Mouse (Mus musculus): ENCODE measurements at regions not wholly inside any gene's neighbourhood (a gene's known extent, or its start where the extent isn't known, plus 50 kb on each side); places are given as distances from the start of the nearest gene placed in this dataset.

- peak; percentile 5 for DNase-seq (ENCODE audit: low read depth)
Observed at GRCm38 (mm10) chrX:163452971-163453532, 96.4 kb downstream of the Grpr start.

GRCm38 (mm10) chrX:163405586-163405985, 143.9 kb downstream of the Grpr start:
- no peak for DNase-seq (ENCODE audit: low read depth)

- no peak for DNase-seq (ENCODE audit: low read depth)
Observed at GRCm38 (mm10) chrX:163386380-163386779, 163.1 kb downstream of the Grpr start.
